Mouse (Mus musculus) C2C12 (cell line): ENCODE measurements around the gene Bloc1s3.

Source experiments
- CEBPB ChIP-seq: IDR thresholded peaks from one replicate; pipeline ENCODE4 v1.6.1; 2011; ENCODE audit warnings: low read depth, mild to moderate bottlenecking, control low read depth, moderate library complexity
- CTCF ChIP-seq: IDR thresholded peaks from one replicate; pipeline ENCODE4 v1.5.1; 2011; ENCODE audit not compliant: control insufficient read depth, insufficient read depth, insufficient read length
- MAX ChIP-seq: IDR thresholded peaks from one replicate; pipeline ENCODE4 v1.6.1; 2011; ENCODE audit warnings: mild to moderate bottlenecking, control low read depth
- MYOD1 ChIP-seq: IDR thresholded peaks from one replicate; pipeline ENCODE4 v1.6.1; 2011; ENCODE audit warnings: low read depth; ENCODE audit not compliant: control insufficient read depth, insufficient read length
- MYOG ChIP-seq: IDR thresholded peaks from one replicate; pipeline ENCODE4 v1.6.1; 2011; ENCODE audit not compliant: control insufficient read depth, insufficient read length; ENCODE audit errors: extremely low read depth
- USF1 ChIP-seq: IDR thresholded peaks from one replicate; pipeline ENCODE4 v1.6.1; 2011; ENCODE audit warnings: low read depth, mild to moderate bottlenecking, control low read depth, moderate library complexity

- TF ChIP-seq USF1: no peak
- no peak for TF ChIP-seq MYOD1
- TF ChIP-seq CTCF: no peak
- no peak for TF ChIP-seq CEBPB
- TF ChIP-seq MAX: no peak
- no peak for TF ChIP-seq MYOG
These were observed 1.1 kb downstream of the Bloc1s3 start for GRCm38 (mm10) chr7:19506969-19507611.
